Mouse (Mus musculus) A20 (cell line): ENCODE results near the gene Vmn1r91.
"Not testable (repeated sequence)": the region's sequence is repeated elsewhere in the genome, so short reads cannot be mapped to it uniquely, and the experiment has no call there.

ENCODE experiments used
- DNase-seq: peaks from one replicate; pipeline ENCODE4 v3.0.0-alpha.2; 2011; ENCODE audit warnings: low read depth, low spot score

Vmn1r91 gene

DNA sequence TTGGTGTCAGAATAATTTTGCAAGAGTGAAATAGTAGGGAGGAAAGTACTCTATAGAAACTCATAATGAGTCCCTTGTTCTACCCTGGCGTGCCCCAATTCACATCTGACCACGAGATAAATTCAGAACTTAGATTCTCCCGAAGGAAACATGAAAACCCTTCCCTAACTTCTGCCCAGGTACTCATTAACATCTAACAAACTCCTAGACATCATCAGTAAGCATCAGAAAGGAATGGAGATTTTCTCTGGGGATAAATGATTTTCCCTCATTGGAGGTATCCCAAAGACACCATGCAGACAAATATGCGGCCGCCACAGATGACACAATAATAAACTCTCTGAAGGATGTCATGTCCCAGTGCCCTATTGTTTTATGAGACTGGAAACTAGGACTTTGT lies at the start of gene Vmn1r91:
Gene Vmn1r91 (plus strand): TSS at position 301 of the 400 bp plus-strand sequence.
- DNase-seq = not testable (repeated sequence)

GRCm38 (mm10) chr7:20064100-20064499 lies 35.4 kb upstream of the Vmn1r91 start:
- peak; percentile 4 for DNase-seq

- DNase-seq = not testable (repeated sequence)
These were observed 21.4 kb upstream of the Vmn1r91 start for GRCm38 (mm10) chr7:20078118-20078517.

GRCm38 (mm10) chr7:20122479-20122878 lies 23.0 kb downstream of the Vmn1r91 start, which contains the start of gene Gm16442:
Gene Gm16442, minus strand, starts transcription at chr7:20122579.
- not testable (repeated sequence) for DNase-seq

- not testable (repeated sequence) for DNase-seq
These were observed 39.5 kb downstream of the Vmn1r91 start, which contains the start of gene Vmn1r93 for GRCm38 (mm10) chr7:20138988-20139387. Gene Vmn1r93, minus strand, starts transcription at chr7:20139088.
